Mouse (Mus musculus) limb, embryonic 14.5 days (tissue): ENCODE data around the gene Htra2. TPM values are rescaled to one million over a fixed set of nuclear protein-coding genes. Genes with fewer than 3 reads are reported as not detected.

Experiments
- ATAC-seq: fragments of 200-750 bp; cut with Nextera tagmentation; 2 replicates; pipeline ENCODE4 v1.8.0; 2017; ENCODE audit warnings: low read depth, moderate number of reproducible peaks, moderate TSS enrichment; ENCODE audit not compliant: low FRiP score
- DNase-seq: peaks from one replicate; pipeline ENCODE4 v3.0.0-alpha.2; 2015; ENCODE audit warnings: low spot score
- H3K27ac ChIP-seq: fragments of 300-500 bp; sonication (generic); replicated peaks from 2 replicates; pipeline ENCODE4 v1.5.1; 2014; ENCODE audit warnings: low read depth, mild to moderate bottlenecking, low read length, moderate library complexity, mixed read lengths
- H3K27me3 ChIP-seq: fragments of 300-500 bp; sonication (generic); 2 replicates; pipeline ENCODE4 v1.6.1; 2014; ENCODE audit warnings: low read length, mixed read lengths; ENCODE audit not compliant: control insufficient read depth, insufficient read depth
- H3K36me3 ChIP-seq: fragments of 300-500 bp; sonication (generic); 2 replicates; pipeline ENCODE4 v1.6.1; 2014; ENCODE audit warnings: mild to moderate bottlenecking, low read length, moderate library complexity, mixed read lengths; ENCODE audit not compliant: control insufficient read depth, insufficient read depth
- H3K4me1 ChIP-seq: fragments of 300-500 bp; sonication (generic); 2 replicates; pipeline ENCODE4 v1.6.1; 2014; ENCODE audit warnings: antibody characterized with exemption, low read length, mixed read lengths; ENCODE audit not compliant: control insufficient read depth, insufficient read depth
- H3K4me2 ChIP-seq: fragments of 300-500 bp; sonication (generic); replicated peaks from 2 replicates; pipeline ENCODE4 v1.6.1; 2014; ENCODE audit warnings: low read depth, mild to moderate bottlenecking, low read length, moderate library complexity; ENCODE audit not compliant: severe bottlenecking
- H3K4me3 ChIP-seq: fragments of 300-500 bp; sonication (generic); replicated peaks from 2 replicates; pipeline ENCODE4 v1.5.1; 2014; ENCODE audit warnings: low read length
- H3K9ac ChIP-seq: fragments of 300-500 bp; sonication (generic); 2 replicates; pipeline ENCODE4 v1.6.1; 2014; ENCODE audit warnings: mild to moderate bottlenecking, low read depth, low read length, moderate library complexity; ENCODE audit not compliant: severe bottlenecking
- H3K9me3 ChIP-seq: fragments of 300-500 bp; sonication (generic); 2 replicates; pipeline ENCODE4 v1.6.1; 2016; ENCODE audit warnings: low read length; ENCODE audit not compliant: control insufficient read depth
- POLR2A ChIP-seq: fragments of 200-500 bp; IDR thresholded peaks from 2 replicates; pipeline ENCODE4 v1.8.0; 2012; ENCODE audit warnings: inconsistent platforms, mild to moderate bottlenecking, moderate library complexity, borderline replicate concordance; ENCODE audit not compliant: insufficient read depth, insufficient read length; ENCODE audit errors: extremely low read depth
- WGBS: fragments of 180-500 bp; shearing (Covaris S2); extraction: QIAGEN DNeasy Blood & Tissue Kit; methylation state at CpG from one replicate; pipeline ENCODE4 v1.1.7; 2014; 5-methylcytosine and 5-hydroxymethylcytosine counted together
- polyA plus RNA-seq, 2 experiments: library from polyadenylated mRNA; depleted of rRNA in 1 of 2; stranded (reverse) in 1 of 2; unstranded in 1 of 2; fragments of >200 nt; fragmentation: Nextera tagmentation in 1 of 2; extraction: Ambion mirVana in 1 of 2; gene quantifications; 2 replicates each; pipeline versions ENCODE4 v1.2.1 to v1.2.3; 2012 to 2014

The Htra2 gene
- polyA plus RNA-seq, 2 experiments: 48.4 to 99.8 TPM

DNA sequence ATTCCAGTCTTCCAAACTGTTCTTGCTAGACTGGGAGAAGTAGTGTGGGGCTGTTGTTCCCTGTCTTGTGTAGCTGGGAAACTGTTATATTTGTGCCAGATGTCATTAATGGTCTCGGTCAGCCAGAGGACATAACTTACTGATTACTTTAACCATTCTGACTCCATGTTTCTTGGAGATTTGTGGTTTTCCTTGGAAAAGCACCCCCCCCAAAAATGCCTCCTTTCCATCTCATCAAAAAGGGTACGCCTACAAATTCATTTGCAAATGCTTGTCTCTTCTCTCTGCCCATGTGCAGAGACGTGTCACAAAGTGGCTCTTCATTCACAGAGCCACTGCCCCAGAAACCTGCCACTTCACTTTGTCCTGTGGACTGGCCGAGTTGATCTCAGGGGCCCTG, 30.7 kb downstream of the Htra2 start:
- WGBS: 49% methylated on average over 4 of the region's 4 CpGs

DNA sequence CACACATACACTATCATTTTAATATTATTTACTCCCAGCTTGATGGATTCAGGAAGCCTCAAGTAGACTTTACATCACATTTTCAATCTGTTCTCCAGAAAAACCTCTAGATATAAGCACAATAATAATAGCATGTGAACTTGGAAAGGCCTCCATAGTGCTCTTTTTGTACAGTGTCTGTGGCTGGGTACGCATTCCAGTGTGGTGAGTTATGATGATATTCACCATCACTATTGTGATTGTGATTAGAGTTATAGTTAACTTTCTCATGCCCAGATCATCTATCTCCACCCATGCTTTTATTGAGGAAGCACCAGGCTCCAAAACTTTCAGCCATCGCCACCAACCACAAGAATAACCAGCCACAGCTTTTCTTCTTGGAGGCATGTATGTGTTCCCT, 31.3 kb downstream of the Htra2 start:
- 91% methylated on average over 2 of the region's 2 CpGs for WGBS
- H3K4me1 ChIP-seq: peaks cover 6% of the 10 kb centered on the region; the same call in 1 of the 2 replicates
- ATAC-seq: no peak
- no peak for TF ChIP-seq POLR2A
- no peak overlapping the region for H3K4me2 ChIP-seq
- H3K36me3 ChIP-seq: no peaks in the 10 kb centered on the region
- no peak overlapping the region for H3K9ac ChIP-seq
- H3K27me3 ChIP-seq: no peaks in the 10 kb centered on the region
- H3K9me3 ChIP-seq: no peaks in the 10 kb centered on the region
- H3K27ac ChIP-seq: no peak overlapping the region
- no peak overlapping the region for H3K4me3 ChIP-seq
- no peak for DNase-seq

More for the DNA sequence above, 30.7 kb downstream of the Htra2 start:
- peaks cover 6% of the 10 kb centered on the region; the same call in 1 of the 2 replicates for H3K4me1 ChIP-seq
- no peak for TF ChIP-seq POLR2A
- H3K36me3 ChIP-seq: no peaks in the 10 kb centered on the region
- H3K4me2 ChIP-seq: no peak overlapping the region
- H3K27me3 ChIP-seq: no peaks in the 10 kb centered on the region
- no peak for ATAC-seq
- no peak overlapping the region for H3K4me3 ChIP-seq
- no peak overlapping the region for H3K9ac ChIP-seq
- no peaks in the 10 kb centered on the region for H3K9me3 ChIP-seq
- H3K27ac ChIP-seq: no peak overlapping the region
- DNase-seq: no peak

DNA sequence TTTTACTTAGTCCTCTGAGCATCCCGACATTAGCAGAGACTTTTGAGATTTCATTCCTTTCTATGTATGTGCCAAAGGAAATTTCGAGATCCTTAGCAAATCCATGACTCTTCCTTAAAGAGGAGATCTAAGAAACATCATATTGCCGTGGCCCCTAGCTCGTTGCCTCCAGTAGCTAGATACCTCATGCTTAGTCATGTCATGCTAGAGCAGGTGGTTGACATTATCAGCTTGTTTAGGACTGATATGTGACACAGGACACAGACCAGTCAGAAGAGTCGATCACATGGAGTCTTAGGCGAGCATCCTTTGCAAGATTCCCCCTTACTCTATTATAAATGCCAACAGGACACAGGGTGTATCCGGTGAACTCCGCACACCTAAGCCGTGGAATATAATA, 32.1 kb downstream of the Htra2 start:
- ATAC-seq (no peak), DNase-seq (no peak)
- 88% methylated on average over 9 of the region's 9 CpGs for WGBS
- H3K27me3 ChIP-seq: no peaks in the 10 kb centered on the region
- peaks cover 5% of the 10 kb centered on the region; the same call in 1 of the 2 replicates for H3K4me1 ChIP-seq
- no peak overlapping the region for H3K27ac ChIP-seq
- no peak overlapping the region for H3K9ac ChIP-seq
- no peak overlapping the region for H3K4me3 ChIP-seq
- no peaks in the 10 kb centered on the region for H3K9me3 ChIP-seq
- H3K36me3 ChIP-seq: no peaks in the 10 kb centered on the region
- H3K4me2 ChIP-seq: no peak overlapping the region
- no peak for TF ChIP-seq POLR2A

DNA sequence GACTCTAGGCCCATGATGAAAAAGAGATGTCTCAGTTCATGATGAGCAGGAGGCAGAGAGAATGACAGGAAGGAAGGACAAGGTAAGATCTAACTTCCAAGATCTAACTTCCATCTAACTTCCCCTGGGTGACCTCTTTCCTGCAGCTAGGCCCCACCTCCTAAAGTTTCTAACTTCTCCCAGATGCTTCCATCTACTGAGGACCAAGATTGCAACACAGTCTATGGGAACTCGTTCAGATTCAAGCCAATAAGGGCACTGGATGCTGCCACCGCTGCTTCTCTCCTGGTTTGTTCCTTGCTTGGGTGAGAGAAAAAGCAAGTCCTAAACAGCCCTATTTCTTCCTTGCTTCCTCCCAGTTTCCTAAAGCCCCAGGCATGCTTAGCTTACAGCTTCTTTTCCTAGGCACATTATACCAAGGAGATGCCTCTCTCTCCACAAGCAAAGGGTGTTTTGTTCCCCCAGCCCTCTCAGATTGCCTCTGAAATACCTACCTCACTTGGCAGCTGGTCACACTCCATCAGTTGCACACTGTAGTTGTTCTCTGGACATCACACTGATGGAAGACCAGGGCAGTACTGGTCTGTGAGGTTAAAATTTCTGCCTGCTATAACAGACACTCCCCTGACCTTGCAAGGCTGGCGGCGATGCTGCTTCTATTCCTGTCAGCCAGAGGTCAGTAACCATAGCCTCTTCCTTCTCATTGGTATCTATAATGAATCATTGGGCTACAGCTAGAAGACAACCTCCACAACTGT, 34.1 kb downstream of the Htra2 start:
- no peak for ATAC-seq
- DNase-seq: no peak
- Histone ChIP-seq H3K4me2 (no peak overlapping the region), H3K9me3 (no peaks in the 10 kb centered on the region), H3K4me3 (no peak overlapping the region), H3K4me1 (no peaks in the 10 kb centered on the region), H3K27me3 (no peaks in the 10 kb centered on the region), H3K36me3 (no peaks in the 10 kb centered on the region), H3K9ac (no peak overlapping the region), H3K27ac (no peak overlapping the region)
- WGBS: 77% methylated on average over 4 of the region's 4 CpGs
- no peak for TF ChIP-seq POLR2A

DNA sequence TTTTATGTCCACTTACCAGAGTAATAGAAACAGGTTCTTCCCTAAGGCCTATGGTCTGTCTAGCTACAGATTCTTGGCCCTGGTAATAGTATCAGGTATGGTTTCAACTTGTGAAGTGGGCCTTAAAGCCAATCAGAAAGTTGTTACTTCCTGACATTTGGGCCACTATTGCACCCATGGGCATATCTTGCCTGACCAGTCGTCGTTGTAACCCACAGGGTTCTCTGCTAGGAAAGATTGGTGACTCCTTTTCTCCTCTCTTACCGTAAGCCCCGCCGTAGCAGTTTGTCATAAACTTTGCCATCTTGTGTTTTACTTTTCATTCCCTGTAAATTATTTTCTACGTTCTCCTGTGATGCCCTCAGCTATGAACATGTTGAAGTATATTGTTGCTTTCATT, 35.0 kb downstream of the Htra2 start:
- H3K9ac ChIP-seq: no peak overlapping the region
- no peaks in the 10 kb centered on the region for H3K9me3 ChIP-seq
- DNase-seq (no peak), ATAC-seq (no peak)
- H3K27ac ChIP-seq: no peak overlapping the region
- no peak overlapping the region for H3K4me2 ChIP-seq
- no peak overlapping the region for H3K4me3 ChIP-seq
- H3K27me3 ChIP-seq: no peaks in the 10 kb centered on the region
- no peak for TF ChIP-seq POLR2A
- H3K36me3 ChIP-seq: no peaks in the 10 kb centered on the region
- H3K4me1 ChIP-seq: no peaks in the 10 kb centered on the region
- 80% methylated on average over 6 of the region's 6 CpGs for WGBS
